Mouse (Mus musculus) neural tube, embryonic 11.5 days (tissue): Measurements from ENCODE around the gene Heca. TPM values are rescaled to one million over a fixed set of nuclear protein-coding genes. Genes with fewer than 3 reads are reported as not detected.
"Not testable (repeated sequence)": the region's sequence is repeated elsewhere in the genome, so short reads cannot be mapped to it uniquely, and the experiment has no call there.

Experiments used
- ATAC-seq: fragments of 200-750 bp; cut with Nextera tagmentation; 2 replicates; pipeline ENCODE4 v1.8.0; 2017; ENCODE audit warnings: moderate number of reproducible peaks, mild to moderate bottlenecking, moderate TSS enrichment, moderate library complexity; ENCODE audit not compliant: insufficient read depth, low FRiP score, low TSS enrichment
- DNase-seq: peaks from one replicate; pipeline ENCODE4 v3.0.0-alpha.2; 2015; ENCODE audit warnings: low spot score
- H3K27ac ChIP-seq: fragments of 300-500 bp; sonication (generic); 2 replicates; pipeline ENCODE4 v1.5.1; 2014; ENCODE audit warnings: low read depth, mild to moderate bottlenecking, low read length
- H3K27me3 ChIP-seq: fragments of 300-500 bp; sonication (generic); 2 replicates; pipeline ENCODE4 v1.6.1; 2014; ENCODE audit warnings: mild to moderate bottlenecking, low read length, mixed read lengths; ENCODE audit not compliant: control insufficient read depth, insufficient read depth
- H3K36me3 ChIP-seq: fragments of 300-500 bp; sonication (generic); 2 replicates; pipeline ENCODE4 v1.6.1; 2014; ENCODE audit warnings: mild to moderate bottlenecking, low read length, moderate library complexity, mixed read lengths; ENCODE audit not compliant: control insufficient read depth, insufficient read depth
- H3K4me1 ChIP-seq: fragments of 300-500 bp; sonication (generic); 2 replicates; pipeline ENCODE4 v1.6.1; 2014; ENCODE audit warnings: low read length, mixed read lengths; ENCODE audit not compliant: control insufficient read depth, insufficient read depth
- H3K4me2 ChIP-seq: fragments of 300-500 bp; sonication (generic); 2 replicates; pipeline ENCODE4 v1.6.1; 2014; ENCODE audit warnings: low read depth, mild to moderate bottlenecking, moderate library complexity
- H3K4me3 ChIP-seq: fragments of 300-500 bp; sonication (generic); 2 replicates; pipeline ENCODE4 v1.5.1; 2014; ENCODE audit warnings: low read depth, low read length
- H3K9ac ChIP-seq: fragments of 300-500 bp; sonication (generic); 2 replicates; pipeline ENCODE4 v1.6.1; 2014; ENCODE audit warnings: mild to moderate bottlenecking, low read length
- H3K9me3 ChIP-seq: fragments of 300-500 bp; sonication (generic); 2 replicates; pipeline ENCODE4 v1.6.1; 2016; ENCODE audit warnings: low read length; ENCODE audit not compliant: control insufficient read depth
- WGBS: fragments of 180-500 bp; shearing (Covaris S2); extraction: QIAGEN DNeasy Blood & Tissue Kit; methylation state at CpG from one replicate; pipeline ENCODE4 v1.1.7; 2014; 5-methylcytosine and 5-hydroxymethylcytosine counted together
- polyA plus RNA-seq: library from polyadenylated mRNA; unstranded; fragments of >200 nt; fragmentation: Nextera tagmentation; extraction: Ambion mirVana; gene quantifications from 2 replicates; pipeline ENCODE4 v1.2.1, GENCODE M21; 2014

Gene Heca
- polyA plus RNA-seq, 1 experiment from 2014 or later: 4.1 TPM

DNA sequence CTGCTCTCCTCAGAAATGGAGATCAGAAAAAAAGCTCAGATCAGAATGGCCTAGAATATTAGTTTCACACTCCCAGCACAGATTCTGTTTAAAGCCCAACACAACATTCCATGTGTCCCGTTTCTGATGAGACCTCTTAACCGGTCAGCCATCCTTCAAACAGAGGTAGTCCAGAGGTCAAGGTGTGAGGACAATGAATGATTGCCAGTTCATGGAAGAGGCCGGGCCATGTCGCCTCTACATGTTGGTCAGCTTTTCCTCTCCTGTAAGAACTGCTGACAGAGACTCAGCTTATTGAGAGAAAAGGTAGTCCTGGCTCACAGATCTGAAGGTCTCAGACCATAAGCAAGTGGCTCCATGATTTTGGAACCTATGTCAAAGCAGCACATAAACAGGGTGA, 118.7 kb downstream of the Heca start:
- ATAC-seq (no peak), DNase-seq (no peak)
- Histone ChIP-seq H3K4me1 (no peaks in the 10 kb centered on the region), H3K27me3 (no peaks in the 10 kb centered on the region), H3K9me3 (no peaks in the 10 kb centered on the region), H3K9ac (no peak overlapping the region), H3K4me3 (no peak overlapping the region), H3K27ac (no peak overlapping the region), H3K36me3 (no peaks in the 10 kb centered on the region), H3K4me2 (no peak overlapping the region)
- WGBS: 77% methylated on average over 4 of the region's 4 CpGs

- H3K4me2 ChIP-seq: peak overlapping the region; percentile 26
- WGBS: under 1% methylated on average over 12 of the region's 12 CpGs
- no peak overlapping the region for H3K27ac ChIP-seq
- no peak overlapping the region for H3K9ac ChIP-seq
- no peaks in the 10 kb centered on the region for H3K9me3 ChIP-seq
- H3K4me3 ChIP-seq: no peak overlapping the region
- H3K4me1 ChIP-seq: no peaks in the 10 kb centered on the region
- DNase-seq (peak; percentile 53), ATAC-seq (no peak)
- H3K36me3 ChIP-seq: no peaks in the 10 kb centered on the region
- H3K27me3 ChIP-seq: no peaks in the 10 kb centered on the region
These were observed 120.5 kb downstream of the Heca start for GRCm38 (mm10) chr10:17827391-17827790.

- H3K4me3 ChIP-seq, H3K9me3 ChIP-seq, H3K4me1 ChIP-seq, ATAC-seq, H3K4me2 ChIP-seq, DNase-seq, H3K9ac ChIP-seq, H3K36me3 ChIP-seq, H3K27me3 ChIP-seq, H3K27ac ChIP-seq: not testable (repeated sequence)
- WGBS: 93% methylated on average over 7 of the region's 7 CpGs
These were observed 127.4 kb downstream of the Heca start for GRCm38 (mm10) chr10:17820422-17820821.

Other genes starting within 250 kb of the Heca start
- 82.2 and 88.4 TPM in 2 replicates for gene Cited2, start 224.8 kb downstream of the Heca start, polyA plus RNA-seq
- gene Txlnb, start 151.8 kb downstream of the Heca start, polyA plus RNA-seq: 4.2 and 4.6 TPM in 2 replicates
- gene Abracl, start 75.2 kb upstream of the Heca start, polyA plus RNA-seq: 179 and 181 TPM in 2 replicates
- gene Reps1, start 107.8 kb upstream of the Heca start, polyA plus RNA-seq: 40.3 and 41.3 TPM in 2 replicates